Mouse (Mus musculus) testis, adult 2 months (tissue): Measurements from ENCODE around the gene Pigs.

Experiments used
- CTCF ChIP-seq: fragments of 200-500 bp; IDR thresholded peaks from 2 replicates; pipeline ENCODE4 v1.5.1; 2012; ENCODE audit warnings: low read depth, mild to moderate bottlenecking, inconsistent platforms, low read length, moderate library complexity; ENCODE audit not compliant: control insufficient read depth, insufficient read depth, insufficient replicate concordance
- POLR2A ChIP-seq: fragments of 200-500 bp; IDR thresholded peaks from 2 replicates; pipeline ENCODE4 v1.6.1; 2012; ENCODE audit warnings: low read depth, mild to moderate bottlenecking, inconsistent platforms, low read length, moderate library complexity; ENCODE audit not compliant: control insufficient read depth

DNA sequence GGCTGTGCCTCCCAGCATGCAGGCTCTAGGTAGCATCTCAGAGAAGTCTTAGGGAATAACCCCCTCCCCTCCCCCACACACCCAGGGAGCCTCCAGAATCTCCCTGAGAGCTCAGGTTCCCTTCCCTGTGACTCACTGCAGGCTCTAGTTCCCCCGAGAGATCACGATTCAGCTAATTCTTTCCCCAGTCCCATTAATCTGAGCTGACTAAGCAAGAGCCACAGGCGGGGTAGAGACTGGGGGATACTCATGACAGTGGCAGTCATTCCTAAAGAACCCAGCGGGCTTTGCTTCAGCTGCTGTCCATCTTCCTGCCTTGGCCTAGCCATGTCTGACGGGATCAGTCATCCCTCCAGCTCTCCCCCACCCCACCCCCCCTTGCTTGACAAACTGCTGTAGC is 54.5 kb downstream of the Pigs start:
- TF ChIP-seq POLR2A (no peak), CTCF (no peak)
